Mouse (Mus musculus): ENCODE measurements around the gene Orc3.

Orc3 gene

DNA sequence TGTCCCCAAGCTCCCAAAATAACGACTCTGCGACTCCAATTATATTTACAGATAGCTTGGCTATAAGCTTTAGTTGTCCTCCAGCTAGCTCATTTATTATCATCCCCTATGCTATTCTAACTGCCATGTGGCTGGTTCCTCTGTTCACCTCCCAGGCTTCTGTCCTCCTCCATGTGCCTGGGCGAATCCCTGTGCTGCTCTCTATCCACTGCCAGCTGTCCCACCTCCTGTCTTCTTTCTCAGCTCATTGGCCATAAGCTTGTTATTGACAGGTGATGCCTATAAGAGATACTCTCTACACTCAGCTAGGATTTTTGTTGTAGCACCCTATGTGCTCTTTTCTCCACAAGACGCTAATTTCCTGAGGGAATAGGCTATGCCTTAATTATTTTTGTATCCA is 23.1 kb upstream of the Orc3 start:
- Histone ChIP-seq H3K9me3 (ENCODE audit: low read length) (no peaks in the 10 kb centered on the region), H3K4me1 (replicated peaks; ENCODE audit: low read depth, low read length) (no peaks in the 10 kb centered on the region), H3K4me3 (replicated peaks; ENCODE audit: low read length) (no peak overlapping the region), H3K36me3 (ENCODE audit: insufficient read depth, low read length) (peaks cover 59% of the 10 kb centered on the region), H3K27me3 (ENCODE audit: insufficient read depth, low read length) (no peaks in the 10 kb centered on the region)
- TF ChIP-seq CTCF (conservative IDR thresholded peaks at IDR 0.05; ENCODE audit: low read length) (no peak), POU5F1 (IDR thresholded peaks at IDR 0.05; ENCODE audit: borderline replicate concordance, low read length) (no peak), NANOG (IDR thresholded peaks at IDR 0.05; ENCODE audit: borderline replicate concordance, low read length) (no peak)

DNA sequence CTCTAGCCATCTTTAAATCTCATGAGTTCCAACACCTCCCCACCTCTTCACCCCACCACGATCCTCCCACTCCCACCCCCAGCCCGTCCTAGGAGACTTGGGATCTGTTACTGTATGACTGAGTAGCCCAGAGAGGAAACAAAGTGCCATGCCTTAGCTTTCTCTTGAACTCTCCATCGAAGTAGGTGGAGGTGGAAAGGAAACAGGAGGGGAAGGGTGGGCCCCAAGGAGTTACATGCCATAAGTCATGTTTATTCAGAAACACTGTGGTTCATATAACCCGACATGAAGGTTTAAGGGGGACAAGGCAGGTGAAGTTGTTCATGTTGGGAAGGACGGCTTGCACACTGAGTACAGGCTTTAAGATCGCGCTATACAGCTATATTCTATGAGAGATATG is 22.6 kb upstream of the Orc3 start:
- Histone ChIP-seq H3K27me3 (ENCODE audit: insufficient read depth, low read length) (no peaks in the 10 kb centered on the region), H3K36me3 (ENCODE audit: insufficient read depth, low read length) (peaks cover 59% of the 10 kb centered on the region), H3K9me3 (ENCODE audit: low read length) (no peaks in the 10 kb centered on the region), H3K4me1 (replicated peaks; ENCODE audit: low read depth, low read length) (no peaks in the 10 kb centered on the region), H3K4me3 (replicated peaks; ENCODE audit: low read length) (no peak overlapping the region)
- TF ChIP-seq POU5F1 (IDR thresholded peaks at IDR 0.05; ENCODE audit: borderline replicate concordance, low read length) (no peak), NANOG (IDR thresholded peaks at IDR 0.05; ENCODE audit: borderline replicate concordance, low read length) (no peak)

DNA sequence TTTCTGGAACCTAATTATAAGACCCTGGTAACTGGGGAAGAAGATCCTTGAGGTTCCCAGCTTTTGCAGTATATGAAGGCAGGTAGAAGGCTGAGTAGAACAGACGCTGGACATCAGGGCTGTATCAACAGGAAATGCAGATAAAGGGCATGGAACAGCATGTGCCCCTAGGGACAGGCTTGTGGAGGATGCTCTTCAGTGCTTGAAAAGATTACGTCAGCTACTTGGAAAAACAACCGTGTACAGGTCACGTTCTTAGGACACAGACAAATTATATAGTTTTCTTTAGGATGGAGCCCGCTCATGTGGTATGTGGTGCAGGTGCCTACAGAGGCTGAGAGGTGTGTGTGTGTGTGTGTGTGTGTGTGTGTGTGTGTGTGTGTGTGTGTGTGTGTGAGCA is 21.3 kb upstream of the Orc3 start:
- H3K9me3 ChIP-seq (ENCODE audit: low read length): no peaks in the 10 kb centered on the region
- H3K36me3 ChIP-seq (ENCODE audit: insufficient read depth, low read length): peaks cover 59% of the 10 kb centered on the region
- H3K4me3 ChIP-seq (replicated peaks; ENCODE audit: low read length): no peak overlapping the region
- no peaks in the 10 kb centered on the region for H3K4me1 ChIP-seq (replicated peaks; ENCODE audit: low read depth, low read length)
- no peaks in the 10 kb centered on the region for H3K27me3 ChIP-seq (ENCODE audit: insufficient read depth, low read length)
- TF ChIP-seq POU5F1 (IDR thresholded peaks at IDR 0.05; ENCODE audit: borderline replicate concordance, low read length): no peak
- no peak for TF ChIP-seq CTCF (conservative IDR thresholded peaks at IDR 0.05; ENCODE audit: low read length)
- TF ChIP-seq NANOG (IDR thresholded peaks at IDR 0.05; ENCODE audit: borderline replicate concordance, low read length): no peak

DNA sequence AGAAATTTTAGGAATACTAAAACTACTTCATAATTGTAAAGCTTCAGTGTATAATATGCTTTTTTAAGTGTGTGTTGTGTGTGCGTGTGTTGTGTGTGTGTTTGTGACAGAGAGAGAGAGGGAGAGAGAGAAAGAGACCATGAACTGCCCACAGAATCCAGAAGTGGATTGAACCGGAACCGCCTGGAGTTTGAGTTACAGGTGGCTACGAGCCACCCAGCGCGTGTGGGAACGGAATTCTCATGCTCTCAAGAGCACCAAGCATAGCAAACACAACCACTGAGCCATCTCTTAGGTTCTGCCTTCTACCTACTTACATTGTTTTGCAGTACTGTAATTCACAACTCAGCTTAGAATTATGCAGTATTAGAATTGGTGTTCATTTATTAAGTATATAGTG is 19.4 kb upstream of the Orc3 start:
- Histone ChIP-seq H3K4me1 (replicated peaks; ENCODE audit: low read depth, low read length) (no peaks in the 10 kb centered on the region), H3K4me3 (replicated peaks; ENCODE audit: low read length) (no peak overlapping the region), H3K36me3 (ENCODE audit: insufficient read depth, low read length) (peaks cover 59% of the 10 kb centered on the region), H3K9me3 (ENCODE audit: low read length) (no peaks in the 10 kb centered on the region), H3K27me3 (ENCODE audit: insufficient read depth, low read length) (no peaks in the 10 kb centered on the region)
- no peak for TF ChIP-seq POU5F1 (IDR thresholded peaks at IDR 0.05; ENCODE audit: borderline replicate concordance, low read length)
- TF ChIP-seq NANOG (IDR thresholded peaks at IDR 0.05; ENCODE audit: borderline replicate concordance, low read length): no peak
- TF ChIP-seq CTCF (conservative IDR thresholded peaks at IDR 0.05; ENCODE audit: low read length): no peak

DNA sequence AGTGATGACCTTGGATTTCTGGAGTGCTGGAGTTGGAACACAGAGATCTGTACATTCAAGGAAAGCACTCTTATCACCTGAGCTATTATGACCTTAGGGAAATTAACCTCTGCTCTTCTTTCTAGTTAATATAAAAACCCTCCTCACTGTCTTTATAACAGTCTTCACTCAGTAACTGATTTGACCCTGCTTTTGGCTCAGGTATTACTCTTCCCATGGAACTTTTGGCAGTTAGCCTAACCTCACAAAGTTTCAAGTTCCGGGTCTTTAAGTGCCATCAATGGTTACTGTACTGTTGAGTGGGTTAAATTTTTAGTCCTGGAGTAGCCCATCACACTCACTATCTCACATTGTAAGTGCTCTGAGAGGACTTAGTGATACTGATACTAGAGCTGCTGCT is 15.2 kb upstream of the Orc3 start:
- H3K9me3 ChIP-seq (ENCODE audit: low read length): no peaks in the 10 kb centered on the region
- H3K36me3 ChIP-seq (ENCODE audit: insufficient read depth, low read length): peaks cover 91% of the 10 kb centered on the region
- no peaks in the 10 kb centered on the region for H3K27me3 ChIP-seq (ENCODE audit: insufficient read depth, low read length)
- no peak overlapping the region for H3K4me3 ChIP-seq (replicated peaks; ENCODE audit: low read length)
- H3K4me1 ChIP-seq (replicated peaks; ENCODE audit: low read depth, low read length): no peaks in the 10 kb centered on the region
- TF ChIP-seq NANOG (IDR thresholded peaks at IDR 0.05; ENCODE audit: borderline replicate concordance, low read length) (no peak), POU5F1 (IDR thresholded peaks at IDR 0.05; ENCODE audit: borderline replicate concordance, low read length) (no peak), CTCF (conservative IDR thresholded peaks at IDR 0.05; ENCODE audit: low read length) (no peak)

DNA sequence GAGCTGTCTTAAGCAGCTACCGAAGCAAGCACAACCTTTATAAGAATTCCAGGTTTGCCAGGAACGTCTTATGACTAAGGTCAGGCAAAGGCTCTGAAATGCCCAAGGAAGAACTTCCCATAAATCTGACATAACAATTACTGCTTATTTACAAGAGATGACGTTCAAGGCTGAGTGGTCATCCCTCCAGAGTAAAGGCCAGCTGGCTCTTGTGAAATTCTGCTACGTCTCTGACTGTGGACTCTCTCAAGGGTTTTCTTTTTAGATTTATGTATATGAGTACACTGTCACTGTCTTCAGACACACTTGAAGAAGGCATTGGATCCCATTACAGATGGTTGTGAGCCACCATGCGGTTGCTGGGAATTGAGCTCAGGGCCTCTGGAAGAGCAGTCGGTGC is 11.7 kb upstream of the Orc3 start:
- Histone ChIP-seq H3K9me3 (ENCODE audit: low read length) (no peaks in the 10 kb centered on the region), H3K27me3 (ENCODE audit: insufficient read depth, low read length) (no peaks in the 10 kb centered on the region), H3K36me3 (ENCODE audit: insufficient read depth, low read length) (peaks cover 91% of the 10 kb centered on the region), H3K4me1 (replicated peaks; ENCODE audit: low read depth, low read length) (no peaks in the 10 kb centered on the region), H3K4me3 (replicated peaks; ENCODE audit: low read length) (no peak overlapping the region)
- TF ChIP-seq CTCF (conservative IDR thresholded peaks at IDR 0.05; ENCODE audit: low read length) (no peak), POU5F1 (IDR thresholded peaks at IDR 0.05; ENCODE audit: borderline replicate concordance, low read length) (no peak), NANOG (IDR thresholded peaks at IDR 0.05; ENCODE audit: borderline replicate concordance, low read length) (no peak)

DNA sequence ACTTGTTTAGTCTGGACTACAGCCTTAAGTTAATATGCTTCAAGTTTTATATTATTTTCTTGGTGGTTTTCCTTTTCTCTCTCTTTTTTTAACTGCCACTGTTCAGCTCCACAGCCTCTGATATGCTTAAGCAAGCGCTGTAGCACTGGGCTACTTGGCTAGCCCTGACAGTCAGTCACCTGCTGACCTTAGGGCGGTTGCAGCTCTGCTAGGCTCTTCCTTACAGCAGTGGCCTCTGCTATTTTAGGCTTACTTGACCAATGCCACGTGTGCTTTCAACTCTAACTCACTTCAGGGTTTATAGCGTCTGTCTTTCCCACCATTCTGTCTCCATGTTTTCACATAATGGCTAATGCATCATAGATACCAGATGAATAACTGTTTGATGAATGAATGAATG is 10.8 kb upstream of the Orc3 start:
- TF ChIP-seq POU5F1 (IDR thresholded peaks at IDR 0.05; ENCODE audit: borderline replicate concordance, low read length) (no peak), CTCF (conservative IDR thresholded peaks at IDR 0.05; ENCODE audit: low read length) (no peak), NANOG (IDR thresholded peaks at IDR 0.05; ENCODE audit: borderline replicate concordance, low read length) (no peak)
- no peaks in the 10 kb centered on the region for H3K27me3 ChIP-seq (ENCODE audit: insufficient read depth, low read length)
- H3K4me1 ChIP-seq (replicated peaks; ENCODE audit: low read depth, low read length): no peaks in the 10 kb centered on the region
- no peak overlapping the region for H3K4me3 ChIP-seq (replicated peaks; ENCODE audit: low read length)
- peaks cover 92% of the 10 kb centered on the region for H3K36me3 ChIP-seq (ENCODE audit: insufficient read depth, low read length)
- H3K9me3 ChIP-seq (ENCODE audit: low read length): no peaks in the 10 kb centered on the region

DNA sequence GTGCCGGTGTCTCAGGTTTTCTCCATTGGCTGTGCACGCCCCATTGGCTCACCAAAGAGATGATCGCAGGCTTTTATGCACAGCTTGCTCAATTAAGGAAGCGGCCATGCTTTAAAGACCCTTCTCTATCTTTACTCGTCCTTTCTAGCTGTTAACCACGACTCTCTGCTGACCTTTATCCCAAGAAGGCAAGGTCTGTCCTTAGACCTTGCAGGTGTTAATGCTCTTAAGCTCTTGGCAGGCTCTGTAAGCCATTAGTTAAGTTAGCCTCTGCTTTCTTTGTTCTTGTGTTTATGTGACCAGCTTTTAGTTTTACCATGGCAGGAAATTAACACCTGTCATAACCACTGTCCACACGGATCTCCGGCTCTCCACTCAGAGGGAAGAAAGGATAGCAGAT is 1.4 kb upstream of the Orc3 start:
- peaks cover 39% of the 10 kb centered on the region for H3K36me3 ChIP-seq (ENCODE audit: insufficient read depth, low read length)

DNA sequence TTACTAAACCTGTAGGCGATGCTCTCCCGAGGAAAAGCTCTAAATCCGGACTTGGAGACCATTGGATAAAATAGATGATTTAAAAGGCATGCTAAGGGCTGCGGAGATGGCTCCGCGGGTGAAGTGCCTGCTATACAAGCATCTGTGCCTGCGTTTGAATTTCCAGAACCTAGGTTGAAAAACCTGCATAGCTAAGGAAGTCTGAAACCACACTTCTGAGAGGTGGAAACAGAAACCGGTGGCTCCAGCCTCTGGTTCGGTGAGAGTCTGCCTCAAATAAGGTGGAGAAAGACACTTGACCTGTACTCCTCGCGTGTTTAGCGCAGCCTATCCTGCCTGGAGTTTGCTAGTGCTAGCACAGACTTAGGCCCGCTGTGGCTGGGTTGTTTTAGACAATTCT is 559 bp upstream of the Orc3 start:
- H3K27me3 ChIP-seq (ENCODE audit: insufficient read depth, low read length): no peaks in the 10 kb centered on the region
- H3K4me1 ChIP-seq (replicated peaks; ENCODE audit: low read depth, low read length): peaks cover 34% of the 10 kb centered on the region
- no peak for TF ChIP-seq POU5F1 (IDR thresholded peaks at IDR 0.05; ENCODE audit: borderline replicate concordance, low read length)
- no peak for TF ChIP-seq CTCF (conservative IDR thresholded peaks at IDR 0.05; ENCODE audit: low read length)
- TF ChIP-seq NANOG (IDR thresholded peaks at IDR 0.05; ENCODE audit: borderline replicate concordance, low read length): no peak
- H3K36me3 ChIP-seq (ENCODE audit: insufficient read depth, low read length): peaks cover 34% of the 10 kb centered on the region
- no peaks in the 10 kb centered on the region for H3K9me3 ChIP-seq (ENCODE audit: low read length)
- H3K4me3 ChIP-seq (replicated peaks; ENCODE audit: low read length): peak overlapping the region; percentile 95

More for the DNA sequence above, 1.4 kb upstream of the Orc3 start:
- Histone ChIP-seq H3K4me1 (replicated peaks; ENCODE audit: low read depth, low read length) (peaks cover 34% of the 10 kb centered on the region), H3K9me3 (ENCODE audit: low read length) (no peaks in the 10 kb centered on the region), H3K27me3 (ENCODE audit: insufficient read depth, low read length) (no peaks in the 10 kb centered on the region), H3K4me3 (replicated peaks; ENCODE audit: low read length) (peak overlapping the region; percentile 95)
- TF ChIP-seq CTCF (conservative IDR thresholded peaks at IDR 0.05; ENCODE audit: low read length): no peak
- no peak for TF ChIP-seq POU5F1 (IDR thresholded peaks at IDR 0.05; ENCODE audit: borderline replicate concordance, low read length)
- no peak for TF ChIP-seq NANOG (IDR thresholded peaks at IDR 0.05; ENCODE audit: borderline replicate concordance, low read length)
